Mouse (Mus musculus): ENCODE measurements around the gene Ank2. TPM values are rescaled to one million over a fixed set of nuclear protein-coding genes. Genes with fewer than 3 reads are reported as not detected.

Gene Ank2
- polyA plus RNA-seq, 1 experiment, result 5.7 TPM

DNA sequence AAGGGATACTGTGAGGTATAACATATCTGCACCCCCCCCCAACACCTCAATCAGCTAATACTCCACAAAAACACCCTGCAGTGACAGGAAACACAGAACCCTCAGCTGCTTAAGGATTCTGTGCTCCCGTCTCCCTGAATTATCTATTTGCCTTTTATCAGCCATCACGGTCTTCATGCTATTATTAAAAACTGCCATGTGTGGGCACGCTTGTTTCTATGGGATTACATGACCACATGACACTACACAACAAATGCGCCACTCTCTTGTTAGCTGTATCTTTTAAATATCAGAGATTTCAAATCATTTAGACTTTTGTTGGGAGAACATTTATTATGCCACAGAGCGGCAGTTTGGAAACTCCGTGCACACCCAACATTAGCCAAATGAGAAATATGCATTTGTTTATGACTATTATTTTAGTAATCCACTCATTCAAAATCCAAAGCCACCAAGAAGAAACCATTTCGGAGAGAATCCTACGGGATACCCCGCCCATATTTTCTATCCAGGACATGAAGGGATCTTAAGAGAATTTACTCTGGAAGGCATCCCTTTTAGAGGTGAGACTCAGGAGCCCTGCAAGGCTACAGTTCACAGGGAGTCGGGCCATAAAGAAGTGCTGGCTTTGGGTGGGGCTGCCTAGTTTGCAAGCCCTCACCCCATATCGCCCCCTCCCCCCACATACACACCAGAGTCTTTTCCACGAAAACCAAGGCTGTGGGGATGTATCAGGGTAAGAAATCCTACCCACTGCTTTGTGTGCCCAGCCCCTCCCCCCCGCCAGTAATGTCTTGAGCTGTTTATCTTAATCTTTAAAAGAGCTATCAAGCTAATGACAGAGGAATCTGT lies 274.6 kb downstream of the Ank2 start:
- Histone ChIP-seq H3K4me1 (ENCODE audit: control insufficient read depth, insufficient read depth, low read length) (no peaks in the 10 kb centered on the region), H3K4me3 (ENCODE audit: insufficient read depth, low read depth, low read length) (no peak overlapping the region), H3K27ac (ENCODE audit: insufficient read depth, low read depth, low read length) (no peak overlapping the region), H3K36me3 (ENCODE audit: control insufficient read depth, insufficient read depth, low read length) (no peaks in the 10 kb centered on the region), H3K27me3 (replicated peaks; ENCODE audit: control insufficient read depth, insufficient read depth, low read length) (no peaks in the 10 kb centered on the region)
- no peak for TF ChIP-seq POLR2A (IDR thresholded peaks at IDR 0.05; ENCODE audit: low read depth, low read length)
- TF ChIP-seq CTCF (conservative IDR thresholded peaks at IDR 0.05; ENCODE audit: insufficient read depth, insufficient read length, low read depth, low read length), result no peak
- DNase-seq, result no peak
- 73% methylated on average over 13 of the region's 13 CpGs for WGBS

DNA sequence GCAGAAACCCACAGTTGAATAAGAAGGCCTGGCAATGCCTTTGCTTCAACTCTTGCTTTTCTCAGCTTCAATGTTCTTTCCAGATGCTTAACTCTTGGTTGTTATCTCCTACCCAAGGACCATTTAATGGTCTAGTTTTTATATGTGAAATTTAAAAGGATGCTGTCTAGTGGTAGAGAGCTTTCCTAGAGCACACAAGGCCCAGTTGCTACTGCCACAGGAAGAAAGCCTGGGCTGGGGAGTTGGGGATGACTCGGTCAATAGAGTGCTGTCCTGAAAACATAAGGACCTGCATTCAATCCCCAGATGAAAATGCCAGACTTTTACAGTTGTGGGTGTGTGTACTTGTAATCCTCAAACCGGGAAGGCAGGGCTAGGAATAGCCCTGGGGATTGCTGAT lies 277.1 kb downstream of the Ank2 start:
- no peaks in the 10 kb centered on the region for H3K27me3 ChIP-seq (replicated peaks; ENCODE audit: control insufficient read depth, insufficient read depth, low read length)
- H3K27ac ChIP-seq (ENCODE audit: insufficient read depth, low read depth, low read length), result no peak overlapping the region
- no peak for DNase-seq
- no peaks in the 10 kb centered on the region for H3K36me3 ChIP-seq (ENCODE audit: control insufficient read depth, insufficient read depth, low read length)
- no peak overlapping the region for H3K4me3 ChIP-seq (ENCODE audit: insufficient read depth, low read depth, low read length)
- TF ChIP-seq POLR2A (IDR thresholded peaks at IDR 0.05; ENCODE audit: low read depth, low read length), result no peak
- no peak for TF ChIP-seq CTCF (conservative IDR thresholded peaks at IDR 0.05; ENCODE audit: insufficient read depth, insufficient read length, low read depth, low read length)
- 85% methylated on average over 2 of the region's 2 CpGs for WGBS
- no peaks in the 10 kb centered on the region for H3K4me1 ChIP-seq (ENCODE audit: control insufficient read depth, insufficient read depth, low read length)

DNA sequence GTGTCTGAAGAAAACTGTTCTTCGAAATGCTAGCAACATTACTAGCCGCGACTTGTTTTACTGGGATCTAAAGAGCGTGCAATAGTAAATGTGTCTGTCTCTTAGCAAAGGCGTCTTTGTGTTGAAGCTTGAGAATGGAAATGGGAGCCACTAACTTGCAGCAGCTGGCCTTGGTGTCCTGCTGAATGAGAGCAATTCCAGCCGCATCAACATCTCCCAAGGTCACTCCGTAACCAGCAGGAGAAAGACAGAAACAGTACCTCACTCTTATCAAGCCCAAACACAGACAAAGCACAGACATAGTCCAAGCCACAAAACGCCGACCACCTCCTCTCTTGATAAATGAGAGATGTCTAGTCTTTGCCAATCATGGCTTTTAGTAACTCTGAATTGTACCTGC lies 278.3 kb downstream of the Ank2 start:
- Histone ChIP-seq H3K4me1 (ENCODE audit: control insufficient read depth, insufficient read depth, low read length) (no peaks in the 10 kb centered on the region), H3K36me3 (ENCODE audit: control insufficient read depth, insufficient read depth, low read length) (no peaks in the 10 kb centered on the region), H3K27ac (ENCODE audit: insufficient read depth, low read depth, low read length) (no peak overlapping the region), H3K4me3 (ENCODE audit: insufficient read depth, low read depth, low read length) (no peak overlapping the region), H3K27me3 (replicated peaks; ENCODE audit: control insufficient read depth, insufficient read depth, low read length) (no peaks in the 10 kb centered on the region)
- no peak for DNase-seq
- TF ChIP-seq CTCF (conservative IDR thresholded peaks at IDR 0.05; ENCODE audit: insufficient read depth, insufficient read length, low read depth, low read length) (no peak), POLR2A (IDR thresholded peaks at IDR 0.05; ENCODE audit: low read depth, low read length) (no peak)
- WGBS, result 93% methylated on average over 9 of the region's 9 CpGs

DNA sequence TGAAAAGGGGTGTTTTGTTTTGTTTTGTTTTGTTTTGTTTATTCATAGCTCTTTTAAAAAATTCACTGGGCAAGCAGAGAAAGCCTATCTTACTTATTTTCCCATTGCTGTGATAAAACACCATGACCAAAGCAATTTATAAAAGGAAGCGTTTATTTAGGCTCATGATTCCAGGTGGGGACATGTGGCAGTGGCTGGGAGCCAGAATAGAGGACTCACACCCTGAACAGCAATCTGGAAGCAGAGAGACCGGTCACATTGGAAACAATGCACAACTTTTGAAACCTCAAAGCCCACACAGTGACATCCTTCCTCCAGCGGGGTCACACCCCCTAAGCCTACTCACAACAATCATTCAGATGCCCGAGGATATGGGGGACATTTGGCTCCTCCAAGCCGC lies 285.6 kb downstream of the Ank2 start:
- DNase-seq, result no peak
- TF ChIP-seq CTCF (conservative IDR thresholded peaks at IDR 0.05; ENCODE audit: insufficient read depth, insufficient read length, low read depth, low read length) (no peak), POLR2A (IDR thresholded peaks at IDR 0.05; ENCODE audit: low read depth, low read length) (no peak)
- 52% methylated on average over 5 of the region's 5 CpGs for WGBS
- no peaks in the 10 kb centered on the region for H3K4me1 ChIP-seq (ENCODE audit: control insufficient read depth, insufficient read depth, low read length)
- no peaks in the 10 kb centered on the region for H3K27me3 ChIP-seq (replicated peaks; ENCODE audit: control insufficient read depth, insufficient read depth, low read length)
- no peak overlapping the region for H3K27ac ChIP-seq (ENCODE audit: insufficient read depth, low read depth, low read length)
- no peaks in the 10 kb centered on the region for H3K36me3 ChIP-seq (ENCODE audit: control insufficient read depth, insufficient read depth, low read length)
- no peak overlapping the region for H3K4me3 ChIP-seq (ENCODE audit: insufficient read depth, low read depth, low read length)

DNA sequence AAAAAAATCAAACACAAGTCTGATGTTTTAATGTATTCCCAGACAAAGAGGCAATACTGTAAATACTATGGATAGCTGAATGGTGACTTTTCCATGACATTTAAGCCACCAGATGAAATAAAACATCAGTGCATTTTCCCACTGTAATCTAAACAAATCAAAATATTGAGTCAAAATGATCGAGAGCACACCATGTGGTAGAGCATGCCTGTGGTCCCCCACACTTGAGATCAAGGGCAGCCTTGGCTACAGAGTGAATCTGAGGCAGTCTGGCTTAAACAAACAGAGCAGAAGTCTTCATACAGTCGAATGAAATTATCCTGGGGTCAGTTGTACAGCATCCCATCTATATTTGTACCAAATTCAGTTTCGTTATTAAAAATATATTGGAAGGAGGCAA lies 288.0 kb downstream of the Ank2 start:
- H3K4me3 ChIP-seq (ENCODE audit: insufficient read depth, low read depth, low read length), result no peak overlapping the region
- DNase-seq, result no peak
- no peaks in the 10 kb centered on the region for H3K36me3 ChIP-seq (ENCODE audit: control insufficient read depth, insufficient read depth, low read length)
- no peak overlapping the region for H3K27ac ChIP-seq (ENCODE audit: insufficient read depth, low read depth, low read length)
- H3K27me3 ChIP-seq (replicated peaks; ENCODE audit: control insufficient read depth, insufficient read depth, low read length), result no peaks in the 10 kb centered on the region
- H3K4me1 ChIP-seq (ENCODE audit: control insufficient read depth, insufficient read depth, low read length), result no peaks in the 10 kb centered on the region
- 73% methylated on average over 3 of the region's 3 CpGs for WGBS
- TF ChIP-seq POLR2A (IDR thresholded peaks at IDR 0.05; ENCODE audit: low read depth, low read length) (no peak), CTCF (conservative IDR thresholded peaks at IDR 0.05; ENCODE audit: insufficient read depth, insufficient read length, low read depth, low read length) (no peak)

DNA sequence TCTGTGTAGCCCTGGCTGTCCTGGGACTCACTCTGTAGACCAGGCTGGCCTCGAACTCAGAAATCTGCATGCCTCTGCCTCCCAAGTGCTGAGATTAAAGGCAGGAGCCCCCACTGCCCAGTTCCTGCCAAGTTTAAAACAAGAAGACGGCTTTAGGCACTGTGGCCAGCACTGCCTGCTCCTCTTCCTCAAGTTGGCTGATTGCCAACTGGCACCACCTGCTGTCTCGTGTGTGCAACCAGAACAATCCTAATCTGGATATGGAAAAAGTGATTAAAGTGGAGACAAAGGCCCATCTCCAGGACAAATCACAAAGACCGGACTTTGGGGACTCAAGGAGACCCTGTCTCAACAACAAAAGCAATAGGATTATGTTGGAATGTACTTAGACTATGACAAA lies 288.6 kb downstream of the Ank2 start:
- TF ChIP-seq CTCF (conservative IDR thresholded peaks at IDR 0.05; ENCODE audit: insufficient read depth, insufficient read length, low read depth, low read length) (no peak), POLR2A (IDR thresholded peaks at IDR 0.05; ENCODE audit: low read depth, low read length) (no peak)
- Histone ChIP-seq H3K27ac (ENCODE audit: insufficient read depth, low read depth, low read length) (no peak overlapping the region), H3K4me3 (ENCODE audit: insufficient read depth, low read depth, low read length) (no peak overlapping the region), H3K27me3 (replicated peaks; ENCODE audit: control insufficient read depth, insufficient read depth, low read length) (no peaks in the 10 kb centered on the region), H3K4me1 (ENCODE audit: control insufficient read depth, insufficient read depth, low read length) (no peaks in the 10 kb centered on the region), H3K36me3 (ENCODE audit: control insufficient read depth, insufficient read depth, low read length) (no peaks in the 10 kb centered on the region)
- DNase-seq, result no peak
- 51% methylated on average over 4 of the region's 4 CpGs for WGBS

DNA sequence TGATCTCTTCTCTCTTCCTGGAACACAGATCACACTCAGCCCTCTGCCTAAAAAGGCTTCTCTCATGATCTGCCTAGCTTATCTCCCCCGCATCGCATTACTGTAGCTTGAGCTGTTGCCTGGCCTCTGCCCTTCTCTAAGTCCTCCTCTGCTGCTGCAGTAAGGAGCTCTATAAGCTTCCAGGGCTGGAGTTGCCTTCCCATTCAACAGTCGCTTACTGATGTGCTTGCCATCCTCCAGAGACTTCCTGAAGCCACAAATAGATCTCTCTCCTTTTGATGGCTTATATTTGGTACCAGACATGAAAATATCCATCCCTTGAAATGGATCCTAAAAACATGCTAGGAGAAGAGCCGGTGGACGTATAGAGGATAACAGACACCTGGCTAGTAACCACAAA lies 290.3 kb downstream of the Ank2 start:
- H3K27ac ChIP-seq (ENCODE audit: insufficient read depth, low read depth, low read length), result no peak overlapping the region
- no peak for TF ChIP-seq CTCF (conservative IDR thresholded peaks at IDR 0.05; ENCODE audit: insufficient read depth, insufficient read length, low read depth, low read length)
- no peak for TF ChIP-seq POLR2A (IDR thresholded peaks at IDR 0.05; ENCODE audit: low read depth, low read length)
- DNase-seq, result no peak
- no peak overlapping the region for H3K4me3 ChIP-seq (ENCODE audit: insufficient read depth, low read depth, low read length)
- H3K36me3 ChIP-seq (ENCODE audit: control insufficient read depth, insufficient read depth, low read length), result no peaks in the 10 kb centered on the region
- no peaks in the 10 kb centered on the region for H3K27me3 ChIP-seq (replicated peaks; ENCODE audit: control insufficient read depth, insufficient read depth, low read length)
- no peaks in the 10 kb centered on the region for H3K4me1 ChIP-seq (ENCODE audit: control insufficient read depth, insufficient read depth, low read length)
- 84% methylated on average over 5 of the region's 5 CpGs for WGBS

All from kidney, adult 2 months (tissue).